Mouse (Mus musculus) heart, embryonic 12.5 days (tissue): ENCODE results near the gene Gm6614. TPM values are rescaled to one million over a fixed set of nuclear protein-coding genes. Genes with fewer than 3 reads are reported as not detected.

ENCODE experiments used
- ATAC-seq: fragments of 200-750 bp; cut with Nextera tagmentation; 2 replicates; pipeline ENCODE4 v1.8.0; 2017; ENCODE audit warnings: moderate TSS enrichment, moderate library complexity; ENCODE audit not compliant: insufficient number of reproducible peaks, low FRiP score
- H3K27ac ChIP-seq: fragments of 300-500 bp; sonication (generic); 2 replicates; pipeline ENCODE4 v1.5.1; 2016; ENCODE audit warnings: mild to moderate bottlenecking, moderate library complexity; ENCODE audit not compliant: poor library complexity, severe bottlenecking
- H3K27me3 ChIP-seq: fragments of 300-500 bp; sonication (generic); replicated peaks from 2 replicates; pipeline ENCODE4 v1.6.1; 2016; ENCODE audit warnings: mild to moderate bottlenecking, moderate library complexity
- H3K36me3 ChIP-seq: fragments of 300-500 bp; sonication (generic); 2 replicates; pipeline ENCODE4 v1.6.1; 2016; ENCODE audit warnings: mild to moderate bottlenecking, moderate library complexity
- H3K4me1 ChIP-seq: fragments of 300-500 bp; sonication (generic); replicated peaks from 2 replicates; pipeline ENCODE4 v1.6.1; 2016; ENCODE audit warnings: mild to moderate bottlenecking
- H3K4me2 ChIP-seq: fragments of 300-500 bp; sonication (generic); 2 replicates; pipeline ENCODE4 v1.6.1; 2016; ENCODE audit warnings: mild to moderate bottlenecking, moderate library complexity
- H3K4me3 ChIP-seq: fragments of 300-500 bp; sonication (generic); 2 replicates; pipeline ENCODE4 v1.5.1; 2016; ENCODE audit warnings: mild to moderate bottlenecking
- H3K9ac ChIP-seq: fragments of 300-500 bp; sonication (generic); 2 replicates; pipeline ENCODE4 v1.6.1; 2016; ENCODE audit warnings: mild to moderate bottlenecking, moderate library complexity
- H3K9me3 ChIP-seq: fragments of 300-500 bp; sonication (generic); replicated peaks from 2 replicates; pipeline ENCODE4 v1.6.1; 2016; ENCODE audit warnings: mild to moderate bottlenecking, moderate library complexity
- WGBS: fragments of 180-500 bp; shearing (Covaris S2); methylation state at CpG from one replicate; pipeline ENCODE4 v1.1.7; 2016; 5-methylcytosine and 5-hydroxymethylcytosine counted together
- polyA plus RNA-seq: library from polyadenylated mRNA; unstranded; fragments of >200 nt; fragmentation: Nextera tagmentation; extraction: Ambion mirVana; gene quantifications from 2 replicates; pipeline ENCODE4 v1.2.1, GENCODE M21; 2016

Gene Gm6614
- polyA plus RNA-seq, 1 experiment from 2014 or later: not detected

- H3K27ac ChIP-seq: no peak overlapping the region
- ATAC-seq: no peak
- no peaks in the 10 kb centered on the region for H3K4me1 ChIP-seq
- H3K36me3 ChIP-seq: no peaks in the 10 kb centered on the region
- H3K27me3 ChIP-seq: no peaks in the 10 kb centered on the region
- no peak overlapping the region for H3K4me2 ChIP-seq
- 77% methylated on average over 3 of the region's 3 CpGs for WGBS
- H3K9me3 ChIP-seq: peaks cover under 1% of the 10 kb centered on the region; the same call in 1 of the 2 replicates
- no peak overlapping the region for H3K9ac ChIP-seq
- H3K4me3 ChIP-seq: no peak overlapping the region
These were observed 49.4 kb downstream of the Gm6614 start for GRCm38 (mm10) chr6:141961861-141962260.

DNA sequence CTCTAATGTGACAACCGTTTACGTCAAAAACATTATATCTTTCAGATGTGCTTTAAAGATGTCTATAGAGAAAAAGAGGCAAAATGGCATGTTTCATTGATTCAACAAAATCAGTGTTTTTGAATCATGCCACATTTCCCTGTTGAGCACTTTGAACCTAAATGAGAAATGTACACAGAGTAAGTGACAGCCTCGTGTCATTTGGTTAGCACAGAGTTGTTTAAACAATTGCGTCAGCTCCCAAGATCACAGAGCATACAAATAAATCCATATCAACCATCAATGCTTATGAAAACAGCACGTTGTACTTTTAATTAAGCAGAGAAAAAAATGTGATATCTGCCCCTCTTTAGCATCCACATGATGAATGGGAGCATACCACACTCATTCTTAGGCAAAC is 50.7 kb downstream of the Gm6614 start:
- H3K36me3 ChIP-seq: no peaks in the 10 kb centered on the region
- H3K4me1 ChIP-seq: no peaks in the 10 kb centered on the region
- WGBS: 76% methylated on average over 5 of the region's 5 CpGs
- H3K9ac ChIP-seq: no peak overlapping the region
- H3K4me3 ChIP-seq: no peak overlapping the region
- H3K27me3 ChIP-seq: no peaks in the 10 kb centered on the region
- peaks cover 6% of the 10 kb centered on the region; the same call in 1 of the 2 replicates for H3K9me3 ChIP-seq
- H3K4me2 ChIP-seq: no peak overlapping the region
- H3K27ac ChIP-seq: no peak overlapping the region
- no peak for ATAC-seq

DNA sequence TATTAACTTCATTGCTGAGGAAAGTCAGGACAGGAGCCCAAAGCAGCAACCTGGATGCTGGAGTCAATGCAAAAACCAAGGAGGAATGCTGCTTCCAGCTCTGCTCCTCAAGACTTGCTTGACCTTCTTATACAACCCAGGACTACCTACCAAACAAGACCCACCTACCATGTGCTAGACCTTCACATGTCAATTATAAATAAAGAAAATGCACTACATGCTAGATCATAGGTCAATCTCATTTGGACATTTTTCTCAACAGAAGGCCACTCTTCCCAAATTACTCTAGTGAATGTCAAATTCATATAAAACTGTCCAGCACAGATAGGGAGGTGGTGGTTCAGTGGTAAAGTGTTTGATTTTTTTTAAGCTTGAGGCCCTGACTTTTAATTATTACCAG is 64.4 kb downstream of the Gm6614 start, which contains the start of gene Slco1a1:
Gene Slco1a1, minus strand, starts transcription at position 101 of the 400 bp plus-strand sequence.
- Histone ChIP-seq H3K4me3 (no peak within 1 kb of the TSS), H3K4me1 (no peaks in the 10 kb centered on the region), H3K27me3 (no peaks in the 10 kb centered on the region), H3K4me2 (no peak within 1 kb of the TSS), H3K27ac (no peak within 1 kb of the TSS), H3K9me3 (no peaks in the 10 kb centered on the region), H3K9ac (no peak within 1 kb of the TSS), H3K36me3 (no peaks in the 10 kb centered on the region)
- ATAC-seq: no peak

- Histone ChIP-seq H3K4me1 (no peaks in the 10 kb centered on the region), H3K27me3 (no peaks in the 10 kb centered on the region), H3K27ac (no peak overlapping the region), H3K36me3 (no peaks in the 10 kb centered on the region), H3K4me3 (no peak overlapping the region), H3K9ac (no peak overlapping the region), H3K4me2 (no peak overlapping the region), H3K9me3 (no peaks in the 10 kb centered on the region)
- 71% methylated on average over 1 of the region's 1 CpGs for WGBS
- no peak for ATAC-seq
These were observed 70.8 kb downstream of the Gm6614 start for GRCm38 (mm10) chr6:141940451-141940850.

Other genes starting within 250 kb of the Gm6614 start
- gene Gm5724, start 237.6 kb downstream of the Gm6614 start, polyA plus RNA-seq: not detected in 2 replicates
- not detected in 2 replicates for gene Slco1a4, start 155.2 kb downstream of the Gm6614 start, polyA plus RNA-seq
- not detected in 2 replicates for gene Slco1a1, start 64.5 kb downstream of the Gm6614 start, polyA plus RNA-seq
- gene Slco1a6, start 197.1 kb upstream of the Gm6614 start, polyA plus RNA-seq: 0.43 TPM in 1 of 2 replicates, not detected in the other